Mouse (Mus musculus) hematopoietic stem cell, adult 5-6 weeks (primary cell): ENCODE measurements at regions not wholly inside any gene's neighbourhood (a gene's known extent, or its start where the extent isn't known, plus 50 kb on each side); places are given as distances from the start of the nearest gene placed in this dataset.

ENCODE experiments used
- ATAC-seq, 2 experiments: fragments of 125-278 bp in 1 of 2; replicated peaks in 1 of 2; 2 replicates each; pipeline ENCODE4 v1.8.0; 2016 to 2017; ENCODE audit warnings: inconsistent platforms in 2 of 2, mild to moderate bottlenecking in 2 of 2, moderate number of reproducible peaks in 2 of 2, low read depth in 1 of 2, moderate TSS enrichment in 1 of 2; ENCODE audit not compliant: low FRiP score in 2 of 2, poor library complexity in 2 of 2, severe bottlenecking in 2 of 2, insufficient read depth in 1 of 2, low TSS enrichment in 1 of 2

DNA sequence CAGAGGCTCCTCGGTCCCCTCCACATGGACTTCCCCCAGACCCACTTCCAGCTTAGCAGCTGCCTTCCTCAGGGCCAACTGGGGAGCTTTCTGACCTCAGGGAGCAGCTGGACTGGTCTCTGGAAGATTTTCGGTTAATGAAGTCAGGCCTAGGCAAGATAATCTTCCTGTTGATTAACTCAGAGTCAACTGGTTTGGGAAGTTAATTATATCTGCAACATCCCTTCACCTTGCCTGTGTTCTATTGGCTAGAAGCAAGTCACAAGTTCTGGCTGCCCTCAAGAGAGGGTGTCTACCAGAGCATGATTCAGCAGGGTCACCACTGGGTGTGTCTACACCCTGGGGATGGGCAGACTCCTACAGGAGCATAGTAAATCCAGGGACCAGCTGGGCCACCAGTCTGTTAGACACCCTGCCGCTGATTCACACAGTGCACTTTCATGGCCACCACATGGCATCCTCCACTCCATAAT lies 53.9 kb upstream of the Maml3 start:
- ATAC-seq, result no peak

GRCm38 (mm10) chr3:52161688-52162087 lies 56.8 kb upstream of the Maml3 start:
- peak in 1 of 2 experiments; percentile 66; a peak in 2 of 4 replicates for ATAC-seq

GRCm38 (mm10) chr3:52163990-52164389 lies 59.1 kb upstream of the Maml3 start:
- no peak for ATAC-seq

DNA sequence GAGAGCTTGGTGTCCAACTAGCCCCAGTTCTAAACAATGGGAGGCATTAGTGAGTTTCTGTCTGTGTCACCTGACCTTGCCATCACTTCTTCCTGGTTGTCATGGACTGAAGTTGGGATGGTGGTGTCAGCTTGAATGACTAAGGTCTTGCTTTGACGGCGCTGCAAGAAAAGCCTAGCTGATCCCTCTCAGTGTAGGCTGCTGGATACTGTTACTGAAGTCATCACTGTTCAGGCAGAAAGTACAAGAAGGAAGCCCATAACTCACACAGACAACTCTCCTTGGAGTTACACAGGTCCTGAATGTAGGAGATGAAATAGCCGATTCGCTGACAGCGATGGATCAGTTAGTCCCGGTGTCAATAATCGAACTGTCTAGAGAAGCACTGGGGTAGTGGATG lies 62.5 kb upstream of the Maml3 start:
- no peak for ATAC-seq

DNA sequence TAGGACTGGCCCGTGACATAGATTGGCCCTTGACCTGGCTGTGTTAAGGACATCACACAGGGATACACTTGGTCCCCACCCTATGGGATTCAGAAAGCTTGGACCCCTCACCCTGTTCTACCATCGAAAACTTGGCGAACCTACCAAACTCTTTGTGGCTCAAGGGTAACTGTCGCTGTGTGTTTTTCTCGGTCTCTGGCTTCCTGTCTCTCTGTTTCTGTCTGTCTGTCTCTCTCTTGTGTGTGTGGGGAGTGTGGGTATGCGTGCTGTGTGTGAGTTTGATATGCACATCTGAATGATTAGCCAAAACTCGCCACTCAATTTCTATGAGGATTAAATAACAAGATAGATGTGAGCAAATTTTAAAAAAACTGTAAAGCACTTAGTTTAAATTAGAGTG lies 66.0 kb upstream of the Maml3 start:
- ATAC-seq, result no peak

DNA sequence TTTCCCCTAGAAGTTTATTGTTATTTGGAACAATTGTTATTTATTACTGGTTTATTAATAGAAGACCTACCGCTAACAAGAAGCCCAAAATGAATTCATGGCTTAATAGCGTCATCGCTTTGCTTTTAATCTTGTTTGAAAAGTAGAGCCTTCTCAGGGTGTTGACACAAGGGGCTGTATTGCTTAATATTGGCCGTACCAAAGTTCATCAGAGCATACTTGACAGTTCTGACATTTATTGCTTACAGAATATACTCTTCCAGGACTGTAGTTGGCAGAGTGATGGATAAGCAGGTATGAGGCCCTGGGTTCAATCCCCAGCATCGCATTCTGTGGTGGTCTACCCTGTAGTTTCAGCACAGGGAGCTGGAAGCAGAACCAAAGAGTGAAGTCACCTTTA lies 66.4 kb upstream of the Maml3 start:
- no peak for ATAC-seq

- no peak for ATAC-seq
Observed at GRCm38 (mm10) chr3:52173490-52173889, 68.6 kb upstream of the Maml3 start.

- no peak for ATAC-seq
Observed at GRCm38 (mm10) chr3:52176108-52176507, 71.2 kb upstream of the Maml3 start.

GRCm38 (mm10) chr3:52178851-52179250 lies 74.0 kb upstream of the Maml3 start:
- no peak for ATAC-seq

GRCm38 (mm10) chr3:52179686-52180085 lies 74.8 kb upstream of the Maml3 start:
- peak; percentile 93 to 94 for ATAC-seq

DNA sequence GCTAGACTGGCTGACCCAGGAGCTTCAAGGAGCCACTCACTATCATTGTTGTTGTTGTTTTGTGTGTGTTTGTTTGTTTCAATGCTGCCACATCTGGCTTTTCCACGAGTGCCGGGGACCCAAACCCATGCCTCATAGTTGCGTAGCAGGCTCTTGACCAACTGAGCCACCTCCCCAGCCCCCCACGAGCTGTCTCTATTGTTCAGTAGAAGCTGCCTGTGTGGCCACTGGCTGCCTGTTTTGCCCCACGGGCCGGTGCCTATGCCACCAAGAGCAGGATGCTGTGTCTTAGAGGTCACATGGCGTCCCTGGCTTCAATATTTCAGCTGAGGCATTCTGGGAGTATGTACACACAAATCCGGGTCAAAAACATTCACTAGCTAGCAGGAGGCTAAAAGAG lies 75.4 kb upstream of the Maml3 start:
- ATAC-seq, result no peak

GRCm38 (mm10) chr3:52180785-52181184 lies 75.9 kb upstream of the Maml3 start:
- ATAC-seq, result no peak

GRCm38 (mm10) chr3:52181326-52182101 lies 76.6 kb upstream of the Maml3 start:
- peak in 1 of 2 experiments; percentile 16; a peak in 1 of 4 replicates for ATAC-seq

DNA sequence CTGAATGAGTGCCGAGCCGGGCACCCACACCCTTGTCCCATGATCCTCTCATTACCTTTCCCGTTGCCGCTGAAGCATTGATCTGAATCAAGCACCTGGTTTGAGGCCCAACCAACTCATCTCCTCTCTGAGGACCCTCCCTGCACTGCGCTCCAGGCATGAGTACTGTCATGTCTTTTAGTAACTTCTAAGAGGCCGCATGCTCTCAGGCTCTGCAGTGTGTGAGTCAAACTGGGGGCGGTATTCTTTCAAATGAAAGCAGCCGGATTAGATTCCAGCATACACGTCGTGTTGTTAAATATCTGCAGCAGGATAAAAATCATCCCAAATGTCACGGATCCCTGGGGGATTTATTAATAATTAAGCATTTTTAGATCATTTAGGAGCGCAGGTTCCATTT lies 79.4 kb upstream of the Maml3 start:
- ATAC-seq, result no peak

DNA sequence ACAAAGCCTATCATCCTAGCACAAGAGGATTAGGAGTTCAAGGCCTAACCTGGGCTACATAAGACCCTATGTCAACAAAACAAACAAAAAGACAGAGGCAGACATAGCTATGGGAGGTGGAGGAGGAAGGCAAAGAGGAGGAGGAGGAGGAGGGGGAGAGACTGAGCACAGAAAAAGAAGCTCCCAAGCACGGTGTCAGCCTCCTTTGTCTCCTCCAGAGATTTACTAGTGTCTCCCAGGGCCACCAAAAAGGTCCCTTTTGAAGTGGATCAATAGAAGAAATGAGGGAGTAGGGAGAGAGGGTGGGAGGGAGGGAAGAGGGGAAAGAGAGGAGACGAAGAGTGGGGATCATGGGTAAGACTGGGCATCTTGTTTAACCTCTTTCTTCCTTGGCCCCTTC lies 80.5 kb upstream of the Maml3 start:
- ATAC-seq, result no peak

DNA sequence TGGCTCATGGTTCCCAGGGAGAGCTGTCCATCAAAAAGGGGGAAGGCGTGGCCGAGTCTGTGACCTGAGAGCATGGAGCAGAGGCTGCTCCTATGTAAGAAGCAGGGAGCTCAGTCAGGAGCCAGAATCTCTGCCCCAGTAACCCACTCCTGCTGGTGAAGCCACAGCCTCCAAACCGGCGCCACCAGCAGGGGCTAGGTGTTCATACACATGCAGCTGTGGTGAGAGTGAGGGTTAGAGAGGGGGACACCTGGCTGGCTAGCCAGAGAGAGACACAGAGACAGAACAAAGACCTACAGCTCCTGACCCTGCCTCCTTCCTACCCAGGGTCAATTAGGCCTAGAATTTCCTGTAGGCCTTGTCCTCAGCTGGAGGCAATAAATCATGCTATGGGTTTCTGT lies 80.7 kb upstream of the Foxo1 start:
- ATAC-seq, result no peak

DNA sequence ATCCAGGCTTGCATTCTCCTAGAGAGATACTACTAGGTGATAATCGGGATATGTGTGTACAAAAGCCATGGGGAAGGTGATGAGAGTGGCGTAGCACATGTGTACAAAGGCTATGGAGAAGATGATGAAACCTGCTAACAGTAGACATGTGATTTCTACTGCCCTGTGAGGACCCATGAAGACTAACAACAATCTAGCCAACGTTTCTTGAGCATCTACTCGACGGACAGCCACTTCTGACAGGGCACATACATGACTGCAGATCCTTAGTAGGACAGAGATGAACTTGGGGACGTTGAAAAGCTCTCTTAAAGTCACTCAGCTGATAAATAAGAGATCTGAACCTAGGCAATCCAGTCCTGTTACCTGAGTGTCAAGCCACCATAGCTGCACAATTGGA lies 79.8 kb upstream of the Foxo1 start:
- no peak for ATAC-seq

DNA sequence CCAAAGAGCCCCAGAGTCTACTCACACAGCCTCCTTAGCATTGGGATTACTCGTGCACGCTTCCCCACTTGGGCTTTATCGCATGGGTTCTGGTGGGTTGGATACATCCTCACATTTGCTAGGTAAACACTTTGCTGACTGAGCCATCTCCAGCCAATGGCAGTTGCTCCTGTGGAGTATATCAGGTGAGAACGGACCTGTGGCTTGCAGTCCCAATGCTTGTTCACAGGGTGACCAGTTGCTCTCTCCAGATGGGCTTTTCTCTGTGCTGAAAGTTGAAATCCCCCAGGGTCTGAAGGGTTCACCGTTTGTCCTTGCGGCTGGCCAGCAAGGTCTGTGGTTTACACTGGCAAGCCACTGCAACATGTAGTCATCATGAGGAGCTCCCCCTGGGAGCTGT lies 79.1 kb upstream of the Foxo1 start:
- no peak for ATAC-seq

- no peak for ATAC-seq
Observed at GRCm38 (mm10) chr3:52190021-52190420, 78.1 kb upstream of the Foxo1 start.
